Mouse (Mus musculus) ES-Bruce4 (cell line): ENCODE results near the gene Sh3rf1. TPM values are rescaled to one million over a fixed set of nuclear protein-coding genes. Genes with fewer than 3 reads are reported as not detected.

Experiments
- H3K27ac ChIP-seq: 2 replicates; pipeline ENCODE4 v1.5.1; 2012; ENCODE audit warnings: low read length, inconsistent platforms; ENCODE audit not compliant: insufficient read depth
- H3K27me3 ChIP-seq: 2 replicates; pipeline ENCODE4 v1.6.1; 2012; ENCODE audit warnings: mild to moderate bottlenecking, low read length, inconsistent platforms; ENCODE audit not compliant: control insufficient read depth, poor library complexity, insufficient read depth, severe bottlenecking
- H3K36me3 ChIP-seq: 2 replicates; pipeline ENCODE4 v1.6.1; 2012; ENCODE audit warnings: inconsistent platforms, mild to moderate bottlenecking, low read length, moderate library complexity; ENCODE audit not compliant: control insufficient read depth, poor library complexity, insufficient read depth, severe bottlenecking
- H3K4me1 ChIP-seq: one replicate; pipeline ENCODE4 v1.8.1; 2011; ENCODE audit warnings: low read length; ENCODE audit not compliant: control insufficient read depth, insufficient read depth
- H3K4me3 ChIP-seq: 2 replicates; pipeline ENCODE4 v1.5.1; 2011; ENCODE audit warnings: low read depth, mild to moderate bottlenecking, low read length
- H3K9ac ChIP-seq: 2 replicates; pipeline ENCODE4 v1.6.1; 2012; ENCODE audit warnings: low read depth, mild to moderate bottlenecking, inconsistent platforms; ENCODE audit not compliant: poor library complexity, severe bottlenecking
- H3K9me3 ChIP-seq: replicated peaks from 2 replicates; pipeline ENCODE4 v1.6.1; 2012; ENCODE audit warnings: mild to moderate bottlenecking, low read length, inconsistent platforms; ENCODE audit not compliant: control insufficient read depth, poor library complexity, insufficient read depth, severe bottlenecking
- CTCF ChIP-seq: IDR thresholded peaks from one replicate; pipeline ENCODE4 v1.8.1; 2011; ENCODE audit warnings: low read depth, low read length
- EP300 ChIP-seq: IDR thresholded peaks from 2 replicates; pipeline ENCODE4 v1.6.1; 2011; ENCODE audit warnings: low read depth, low read length; ENCODE audit not compliant: insufficient read depth
- POLR2A ChIP-seq: IDR thresholded peaks from one replicate; pipeline ENCODE4 v1.8.1; 2011; ENCODE audit warnings: low read length; ENCODE audit not compliant: insufficient read depth
- polyA plus RNA-seq: library from polyadenylated mRNA; stranded (reverse); fragments of >200 nt; gene quantifications from 2 replicates; pipeline ENCODE4 v1.2.4, GENCODE M21; 2011; ENCODE audit warnings: low read depth; ENCODE audit not compliant: missing spikeins, insufficient read depth, insufficient read length

The Sh3rf1 gene
- polyA plus RNA-seq, 1 experiment, result 19.0 TPM

DNA sequence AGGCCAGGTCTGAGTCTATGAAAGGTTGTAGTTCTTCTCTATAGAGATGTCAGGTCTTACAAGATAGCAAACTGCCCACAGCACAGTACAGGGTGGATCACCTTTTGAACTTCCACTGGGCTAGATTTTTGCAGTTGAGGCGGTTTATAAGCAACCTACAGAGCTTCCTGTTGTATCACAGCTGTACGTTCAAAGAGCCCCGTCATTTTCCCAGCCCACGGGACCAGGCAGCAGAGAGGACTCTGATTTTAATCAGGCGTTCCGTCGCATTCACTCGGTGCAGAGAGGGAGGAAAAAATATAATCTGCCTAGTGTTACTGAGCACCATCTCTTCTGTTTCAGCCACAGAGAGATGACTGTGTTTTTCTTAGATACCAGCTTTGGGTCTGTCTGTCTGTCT lies 135.3 kb downstream of the Sh3rf1 start:
- Histone ChIP-seq H3K27me3 (no peaks in the 10 kb centered on the region), H3K9ac (no peak overlapping the region), H3K9me3 (no peaks in the 10 kb centered on the region), H3K4me1 (no peaks in the 10 kb centered on the region), H3K27ac (no peak overlapping the region), H3K36me3 (no peaks in the 10 kb centered on the region; the same call in 1 of the 2 replicates), H3K4me3 (no peak overlapping the region)
- no peak for TF ChIP-seq EP300
- TF ChIP-seq POLR2A, result no peak
- no peak for TF ChIP-seq CTCF

DNA sequence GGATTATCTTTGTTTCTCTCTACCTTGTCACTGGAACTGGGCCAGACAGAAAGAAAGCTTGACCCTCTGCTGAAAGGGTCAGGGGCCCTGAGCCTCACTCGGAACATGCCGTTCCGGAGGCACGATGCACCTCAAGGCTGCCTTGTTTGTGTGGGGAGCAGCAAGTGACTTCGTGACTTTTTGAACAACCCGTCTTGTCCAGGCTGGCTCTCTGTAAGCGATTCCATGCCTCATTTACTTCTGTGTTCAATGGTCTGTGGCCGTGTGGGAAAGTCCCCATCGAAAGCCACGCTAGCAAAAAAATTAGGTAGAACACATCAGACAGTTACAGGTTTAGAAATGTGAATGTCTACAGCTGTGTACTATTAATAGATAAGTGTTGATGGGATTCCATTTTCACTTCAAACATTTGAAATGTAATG lies 136.2 kb downstream of the Sh3rf1 start:
- H3K27ac ChIP-seq, result no peak overlapping the region
- H3K36me3 ChIP-seq, result no peaks in the 10 kb centered on the region; the same call in 1 of the 2 replicates
- H3K9ac ChIP-seq, result no peak overlapping the region
- no peaks in the 10 kb centered on the region for H3K27me3 ChIP-seq
- H3K4me3 ChIP-seq, result no peak overlapping the region
- TF ChIP-seq EP300 (no peak), POLR2A (no peak), CTCF (no peak)
- H3K4me1 ChIP-seq, result no peaks in the 10 kb centered on the region
- H3K9me3 ChIP-seq, result no peaks in the 10 kb centered on the region

DNA sequence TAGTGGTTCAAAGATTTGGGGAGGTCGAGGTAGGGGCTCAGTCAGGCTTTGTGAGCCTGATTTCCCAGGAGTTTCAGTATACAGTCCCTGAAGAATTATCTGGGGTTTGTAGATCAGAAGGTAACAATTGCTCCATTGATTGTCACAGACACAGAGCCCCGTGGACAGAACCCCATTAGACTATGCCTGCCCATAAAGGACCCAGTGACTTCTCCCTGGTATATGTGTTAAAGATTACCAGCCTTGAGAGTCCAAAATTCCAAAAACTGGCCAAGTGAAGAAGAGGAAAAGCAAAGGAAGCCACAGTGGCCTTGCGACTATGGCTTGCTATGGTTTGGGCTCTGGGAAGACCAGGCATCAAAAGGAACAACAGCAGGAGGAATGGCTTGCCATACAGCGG lies 136.7 kb downstream of the Sh3rf1 start:
- Histone ChIP-seq H3K36me3 (no peaks in the 10 kb centered on the region; the same call in 1 of the 2 replicates), H3K9me3 (no peaks in the 10 kb centered on the region), H3K27me3 (no peaks in the 10 kb centered on the region), H3K9ac (no peak overlapping the region), H3K4me1 (no peaks in the 10 kb centered on the region), H3K27ac (no peak overlapping the region), H3K4me3 (no peak overlapping the region)
- TF ChIP-seq EP300, result no peak
- no peak for TF ChIP-seq POLR2A
- TF ChIP-seq CTCF, result no peak

DNA sequence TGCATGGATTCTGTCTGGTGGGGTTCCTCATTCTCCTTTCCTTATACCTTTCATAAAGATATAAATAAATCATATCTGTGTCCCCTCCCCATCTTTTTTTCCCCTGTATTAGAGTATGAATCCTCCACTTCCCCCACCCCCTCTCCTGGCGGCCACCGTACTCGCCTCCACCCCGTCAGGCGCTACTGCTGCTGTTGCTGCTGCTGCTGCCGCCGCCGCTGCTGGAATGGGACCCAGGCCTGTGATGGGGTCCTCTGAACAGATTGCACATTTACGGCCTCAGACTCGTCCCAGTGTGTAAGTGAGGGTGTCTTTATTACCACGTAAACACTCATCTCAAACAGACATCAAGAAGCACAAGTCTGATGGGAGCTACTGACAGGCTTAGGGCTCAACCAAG lies 137.8 kb downstream of the Sh3rf1 start:
- TF ChIP-seq EP300 (no peak), POLR2A (no peak), CTCF (no peak)
- Histone ChIP-seq H3K27me3 (no peaks in the 10 kb centered on the region), H3K36me3 (no peaks in the 10 kb centered on the region; the same call in 1 of the 2 replicates), H3K27ac (no peak overlapping the region), H3K4me1 (no peaks in the 10 kb centered on the region), H3K9ac (no peak overlapping the region), H3K4me3 (no peak overlapping the region), H3K9me3 (peaks cover 4% of the 10 kb centered on the region)

DNA sequence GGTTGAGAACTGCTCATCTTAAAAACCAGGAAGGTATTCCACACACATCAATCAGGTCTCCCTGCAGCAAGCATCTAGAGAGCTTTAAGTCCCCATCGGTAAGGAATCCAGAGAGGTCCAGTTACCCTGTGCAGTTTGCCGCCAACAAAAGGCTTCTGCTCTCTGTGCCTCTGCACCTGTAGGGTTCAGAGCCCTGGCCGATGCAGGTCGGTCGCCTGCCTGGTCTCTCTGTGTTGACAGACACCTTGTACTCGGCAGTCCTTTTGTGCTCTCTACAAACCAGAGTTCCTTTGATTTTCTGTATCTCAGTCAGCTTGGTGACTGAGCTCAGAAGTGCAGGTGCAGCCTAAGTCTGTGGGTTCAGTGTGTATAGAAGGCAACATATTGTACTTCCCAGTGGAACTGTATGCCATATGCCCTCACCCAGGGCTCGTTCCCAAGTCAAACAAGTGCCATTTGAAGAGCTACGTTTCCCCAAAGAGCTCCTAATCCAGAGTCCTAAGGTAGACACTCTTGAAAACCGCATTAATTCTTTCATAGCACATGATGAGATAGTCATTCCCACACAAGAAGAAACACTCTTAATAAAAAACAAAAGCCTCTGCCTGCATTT lies 138.7 kb downstream of the Sh3rf1 start:
- Histone ChIP-seq H3K27me3 (no peaks in the 10 kb centered on the region), H3K9ac (no peak overlapping the region), H3K4me1 (no peaks in the 10 kb centered on the region), H3K27ac (no peak overlapping the region), H3K9me3 (peaks cover 7% of the 10 kb centered on the region), H3K36me3 (no peaks in the 10 kb centered on the region; the same call in 1 of the 2 replicates), H3K4me3 (no peak overlapping the region)
- no peak for TF ChIP-seq POLR2A
- no peak for TF ChIP-seq EP300
- no peak for TF ChIP-seq CTCF

GRCm38 (mm10) chr8:61373303-61373702 lies 149.6 kb downstream of the Sh3rf1 start:
- no peak overlapping the region for H3K27ac ChIP-seq
- H3K4me1 ChIP-seq, result no peaks in the 10 kb centered on the region
- no peak overlapping the region for H3K9ac ChIP-seq
- TF ChIP-seq CTCF, result no peak
- TF ChIP-seq EP300, result no peak
- no peak for TF ChIP-seq POLR2A
- H3K27me3 ChIP-seq, result no peaks in the 10 kb centered on the region
- no peaks in the 10 kb centered on the region for H3K36me3 ChIP-seq
- H3K9me3 ChIP-seq, result peaks cover 15% of the 10 kb centered on the region
- H3K4me3 ChIP-seq, result no peak overlapping the region
